Mouse (Mus musculus) spleen, adult 2 months (tissue): ENCODE measurements around the gene Bank1. TPM values are rescaled to one million over a fixed set of nuclear protein-coding genes. Genes with fewer than 3 reads are reported as not detected.

Source experiments
- DNase-seq, 2 experiments: peaks; one replicate each; pipeline versions ENCODE4 v3.0.0 to v3.0.0-alpha.2; 2012 to 2021; ENCODE audit warnings: low spot score in 2 of 2, low read depth in 1 of 2
- H3K27ac ChIP-seq: fragments of 200-500 bp; 2 replicates; pipeline ENCODE4 v1.5.1; 2012; ENCODE audit warnings: low read length, inconsistent platforms; ENCODE audit not compliant: insufficient read depth
- H3K27me3 ChIP-seq: fragments of 200-500 bp; 2 replicates; pipeline ENCODE4 v1.6.1; 2012; ENCODE audit warnings: mild to moderate bottlenecking, moderate library complexity, low read length, inconsistent platforms; ENCODE audit not compliant: control insufficient read depth, insufficient read depth
- H3K36me3 ChIP-seq: fragments of 200-500 bp; 2 replicates; pipeline ENCODE4 v1.6.1; 2012; ENCODE audit warnings: mild to moderate bottlenecking, low read length, inconsistent platforms; ENCODE audit not compliant: control insufficient read depth, insufficient read depth
- H3K4me1 ChIP-seq: fragments of 200-500 bp; 2 replicates; pipeline ENCODE4 v1.6.1; 2011; ENCODE audit warnings: inconsistent platforms; ENCODE audit not compliant: control insufficient read depth, insufficient read depth, insufficient read length
- H3K4me3 ChIP-seq: fragments of 200-500 bp; 2 replicates; pipeline ENCODE4 v1.5.1; 2011; ENCODE audit warnings: mild to moderate bottlenecking, inconsistent platforms; ENCODE audit not compliant: insufficient read depth, insufficient read length; ENCODE audit errors: extremely low read depth
- CTCF ChIP-seq: fragments of 200-500 bp; IDR thresholded peaks from 2 replicates; pipeline ENCODE4 v1.5.1; 2011; ENCODE audit warnings: mild to moderate bottlenecking, inconsistent platforms; ENCODE audit not compliant: insufficient read depth, insufficient read length, insufficient replicate concordance; ENCODE audit errors: extremely low read depth
- POLR2A ChIP-seq: fragments of 200-500 bp; IDR thresholded peaks from 2 replicates; pipeline ENCODE4 v1.6.1; 2011; ENCODE audit warnings: low read depth, low read length, inconsistent platforms
- WGBS: fragments of 180-500 bp; shearing (Covaris S2); methylation state at CpG from one replicate; pipeline ENCODE4 v1.1.7; 2018; 5-methylcytosine and 5-hydroxymethylcytosine counted together
- polyA plus RNA-seq: library from polyadenylated mRNA; depleted of rRNA; stranded (reverse); fragments of >200 nt; gene quantifications from 2 replicates; pipeline ENCODE4 v1.2.3, GENCODE M21; 2012

Gene Bank1
- polyA plus RNA-seq, 1 experiment: 23.4 TPM

DNA sequence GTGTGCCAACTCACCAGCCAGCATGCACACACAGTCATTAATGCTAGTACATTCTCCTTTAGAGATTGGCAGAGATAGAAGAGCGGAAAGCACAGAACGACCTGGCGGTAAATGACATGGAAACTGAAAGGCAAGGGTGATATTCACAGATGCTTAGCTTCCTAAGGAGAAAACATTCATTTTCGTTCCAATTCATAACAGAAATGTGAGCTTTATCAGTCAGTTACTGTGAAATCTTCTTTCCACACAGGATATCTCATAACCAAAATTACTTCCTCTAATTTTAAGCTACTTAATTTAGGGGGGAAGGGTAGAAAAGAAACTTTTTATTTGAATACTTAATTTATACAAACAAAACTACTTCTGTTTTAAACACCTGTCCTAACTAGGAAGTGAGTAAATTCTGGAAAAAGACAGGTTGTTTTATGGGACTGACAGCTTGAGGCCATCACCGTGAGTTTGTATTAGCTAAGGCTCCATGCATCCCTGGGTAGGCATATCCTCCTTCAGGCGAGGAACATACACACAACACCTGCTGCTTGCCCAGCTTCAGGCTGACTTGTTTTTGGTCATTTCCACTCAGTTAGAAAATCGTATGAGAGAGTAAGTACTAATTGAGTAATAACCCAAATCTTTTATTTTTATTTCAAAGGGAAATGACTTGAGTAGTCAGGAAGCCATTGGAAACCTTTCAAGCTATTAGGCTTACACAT is 238.8 kb downstream of the Bank1 start:
- TF ChIP-seq POLR2A (no peak), CTCF (no peak)
- Histone ChIP-seq H3K4me1 (peaks cover 5% of the 10 kb centered on the region; the same call in 1 of the 2 replicates), H3K27me3 (no peaks in the 10 kb centered on the region), H3K27ac (no peak overlapping the region), H3K36me3 (peaks cover 17% of the 10 kb centered on the region), H3K4me3 (no peak overlapping the region)
- DNase-seq: no peak
- WGBS: 46% methylated on average over 7 of the region's 7 CpGs

DNA sequence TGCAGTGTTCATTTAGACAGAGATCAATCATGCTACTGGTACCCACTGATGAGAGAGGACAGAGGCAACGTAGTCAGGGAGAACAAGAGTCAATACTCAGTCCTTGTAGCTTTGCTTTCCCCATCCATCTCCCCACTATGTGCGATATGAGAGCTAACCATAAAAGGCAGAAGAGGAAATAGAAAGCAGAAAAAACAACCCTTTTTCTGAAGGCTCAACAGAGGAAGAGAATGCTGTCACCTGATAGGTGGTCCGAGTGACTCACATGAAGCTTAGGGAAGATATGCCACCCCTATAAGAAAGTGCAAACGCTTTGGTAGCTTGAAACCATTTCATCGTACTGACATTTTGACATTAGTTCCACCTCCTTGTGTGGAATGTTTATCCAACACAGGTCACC is 239.4 kb downstream of the Bank1 start:
- peaks cover 5% of the 10 kb centered on the region; the same call in 1 of the 2 replicates for H3K4me1 ChIP-seq
- no peak overlapping the region for H3K4me3 ChIP-seq
- WGBS: 30% methylated on average over 5 of the region's 5 CpGs
- peaks cover 20% of the 10 kb centered on the region for H3K36me3 ChIP-seq
- H3K27me3 ChIP-seq: no peaks in the 10 kb centered on the region
- TF ChIP-seq CTCF (no peak), POLR2A (no peak)
- no peak for DNase-seq
- H3K27ac ChIP-seq: no peak overlapping the region

DNA sequence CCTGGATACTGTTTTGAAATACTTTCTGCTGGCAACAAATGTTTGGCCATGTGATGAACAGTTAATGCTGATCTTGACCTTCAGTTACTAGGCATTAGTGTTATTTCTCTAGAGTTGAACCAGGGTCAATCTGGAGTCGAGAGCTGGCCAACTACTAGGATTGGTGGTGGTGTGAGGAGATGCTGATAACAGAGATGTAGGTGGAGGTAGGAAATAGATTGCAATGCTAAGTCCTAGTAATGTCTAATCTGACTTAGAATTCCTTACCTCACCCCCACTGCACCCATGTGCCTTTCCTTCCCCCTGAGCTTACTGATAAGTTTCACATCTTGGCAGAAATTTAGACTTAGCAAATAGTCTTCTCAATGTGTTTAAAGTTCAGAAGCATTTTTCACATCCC is 240.8 kb downstream of the Bank1 start:
- Histone ChIP-seq H3K4me3 (no peak overlapping the region), H3K27me3 (no peaks in the 10 kb centered on the region), H3K27ac (no peak overlapping the region), H3K36me3 (peaks cover 19% of the 10 kb centered on the region), H3K4me1 (peaks cover 5% of the 10 kb centered on the region; the same call in 1 of the 2 replicates)
- WGBS: 79% methylated on average over 1 of the region's 1 CpGs
- TF ChIP-seq POLR2A (no peak), CTCF (no peak)
- DNase-seq: no peak

DNA sequence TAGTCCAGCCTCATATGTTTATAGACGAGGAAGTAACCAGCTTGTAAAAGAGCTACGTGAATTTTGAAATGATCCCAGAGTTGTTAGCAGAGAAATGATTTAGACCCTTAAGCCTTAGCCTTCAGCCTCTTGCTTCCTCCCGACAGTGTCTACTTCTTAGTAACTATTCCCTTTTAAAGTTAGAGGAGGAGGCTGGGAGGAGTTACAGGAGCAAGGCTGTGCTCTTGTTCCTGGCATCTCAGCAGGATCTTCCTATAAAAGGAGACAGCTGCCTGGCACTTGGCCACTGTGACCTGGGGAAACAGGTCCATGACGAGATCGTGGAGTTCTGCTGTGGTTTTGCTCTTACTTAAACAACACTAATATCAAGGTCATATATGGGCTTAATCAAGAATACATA is 241.8 kb downstream of the Bank1 start:
- DNase-seq: no peak
- H3K27me3 ChIP-seq: no peaks in the 10 kb centered on the region
- peaks cover 18% of the 10 kb centered on the region for H3K36me3 ChIP-seq
- H3K4me1 ChIP-seq: peaks cover 5% of the 10 kb centered on the region; the same call in 1 of the 2 replicates
- 75% methylated on average over 5 of the region's 5 CpGs for WGBS
- TF ChIP-seq POLR2A (no peak), CTCF (no peak)
- H3K27ac ChIP-seq: no peak overlapping the region
- no peak overlapping the region for H3K4me3 ChIP-seq

DNA sequence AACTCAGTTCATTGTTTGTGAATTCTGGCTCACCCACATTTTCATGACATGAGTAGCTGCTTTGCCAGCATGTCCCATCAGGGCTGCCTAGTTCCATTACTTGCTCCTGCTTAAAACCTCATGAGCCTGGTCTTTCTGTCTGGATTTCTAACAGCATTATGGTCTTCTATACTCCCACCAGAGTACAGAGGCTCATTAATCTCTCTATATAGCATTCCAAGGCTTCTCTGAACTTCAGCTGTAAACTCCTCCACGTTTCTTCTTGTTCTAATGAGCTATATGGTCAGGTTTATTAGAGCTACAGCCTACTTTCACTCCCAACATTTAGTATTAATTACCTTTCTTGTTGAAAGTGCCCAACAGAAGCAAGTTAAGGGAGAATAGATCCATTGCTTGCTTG is 244.6 kb downstream of the Bank1 start:
- no peak overlapping the region for H3K27ac ChIP-seq
- WGBS: 81% methylated on average over 1 of the region's 1 CpGs
- peaks cover 21% of the 10 kb centered on the region for H3K36me3 ChIP-seq
- H3K4me1 ChIP-seq: no peaks in the 10 kb centered on the region
- TF ChIP-seq CTCF: no peak
- TF ChIP-seq POLR2A: no peak
- no peaks in the 10 kb centered on the region for H3K27me3 ChIP-seq
- DNase-seq: no peak
- no peak overlapping the region for H3K4me3 ChIP-seq

DNA sequence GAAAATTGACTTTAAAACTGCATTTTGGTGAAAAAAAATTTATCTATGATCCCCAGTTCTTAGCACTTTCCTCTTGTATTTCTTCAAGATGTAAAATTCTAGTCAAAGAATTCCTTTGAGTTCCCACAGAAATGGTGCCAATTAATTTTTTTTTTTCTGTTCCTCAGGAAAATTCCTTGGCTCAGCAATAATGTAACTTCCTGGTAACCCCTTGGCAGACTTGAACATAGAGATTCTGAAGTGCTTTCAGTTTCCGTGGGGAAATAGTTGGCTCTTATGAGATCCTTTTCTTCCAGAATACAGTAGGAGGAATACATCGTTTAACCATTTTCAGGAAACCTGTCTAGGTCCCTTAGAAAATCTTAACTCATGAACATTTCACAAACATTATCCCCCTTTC is 247.3 kb downstream of the Bank1 start:
- Histone ChIP-seq H3K27me3 (no peaks in the 10 kb centered on the region), H3K4me3 (no peak overlapping the region), H3K27ac (no peak overlapping the region), H3K4me1 (no peaks in the 10 kb centered on the region), H3K36me3 (peaks cover 17% of the 10 kb centered on the region)
- TF ChIP-seq CTCF (no peak), POLR2A (no peak)
- WGBS: 79% methylated on average over 2 of the region's 2 CpGs
- DNase-seq: no peak

DNA sequence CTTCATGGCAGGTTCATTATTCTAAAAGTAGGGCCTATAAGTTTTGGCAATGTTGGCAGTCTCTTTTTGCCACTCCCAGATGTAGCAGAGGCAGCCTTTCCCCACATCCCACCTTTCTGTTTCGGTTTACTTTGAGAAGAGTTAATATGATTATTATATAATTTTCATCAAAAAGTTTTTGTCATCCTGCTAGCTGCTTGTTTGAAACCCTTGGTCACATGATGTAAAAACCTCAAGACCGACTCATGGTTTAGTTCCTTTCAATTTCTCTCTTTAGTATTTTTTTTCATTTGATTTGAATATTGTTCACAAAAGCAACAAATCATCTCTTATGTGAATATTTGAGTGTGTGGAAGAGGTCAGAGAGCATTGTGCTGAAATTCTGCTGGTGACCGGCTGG is 255.5 kb downstream of the Bank1 start:
- Histone ChIP-seq H3K4me3 (no peak overlapping the region), H3K27me3 (no peaks in the 10 kb centered on the region), H3K36me3 (peaks cover 11% of the 10 kb centered on the region), H3K4me1 (no peaks in the 10 kb centered on the region), H3K27ac (no peak overlapping the region)
- TF ChIP-seq POLR2A (no peak), CTCF (no peak)
- DNase-seq: no peak
- WGBS: 58% methylated on average over 3 of the region's 3 CpGs
